Mouse (Mus musculus) CD4-positive helper T cell, adult 2 months (primary cell): ENCODE data around the gene Tmem102.

Source experiments
- DNase-seq: peaks from one replicate; pipeline ENCODE4 v3.0.0-alpha.2; 2012; ENCODE audit warnings: low read depth, missing footprints, low spot score

Tmem102 gene

DNA sequence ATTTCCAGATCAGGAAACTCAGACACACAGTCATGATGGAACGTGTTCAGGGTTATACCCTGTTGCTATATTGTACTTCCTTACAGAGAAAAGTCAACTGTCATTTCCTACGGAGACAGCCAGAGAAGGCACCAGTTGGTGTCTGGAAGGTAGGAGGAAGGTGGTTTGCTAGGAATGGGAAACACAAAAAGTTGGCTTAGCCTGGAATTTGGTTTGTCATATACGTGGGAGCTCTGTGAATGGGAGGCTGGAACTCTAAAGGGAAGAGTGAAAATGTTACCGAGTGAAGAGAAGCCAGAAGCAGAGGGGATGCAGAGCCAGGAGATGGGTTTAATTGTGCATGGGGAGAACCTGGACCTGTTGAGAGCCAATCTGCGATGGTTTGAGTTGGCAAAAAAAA is 14.0 kb downstream of the Tmem102 start:
- DNase-seq, result no peak

DNA sequence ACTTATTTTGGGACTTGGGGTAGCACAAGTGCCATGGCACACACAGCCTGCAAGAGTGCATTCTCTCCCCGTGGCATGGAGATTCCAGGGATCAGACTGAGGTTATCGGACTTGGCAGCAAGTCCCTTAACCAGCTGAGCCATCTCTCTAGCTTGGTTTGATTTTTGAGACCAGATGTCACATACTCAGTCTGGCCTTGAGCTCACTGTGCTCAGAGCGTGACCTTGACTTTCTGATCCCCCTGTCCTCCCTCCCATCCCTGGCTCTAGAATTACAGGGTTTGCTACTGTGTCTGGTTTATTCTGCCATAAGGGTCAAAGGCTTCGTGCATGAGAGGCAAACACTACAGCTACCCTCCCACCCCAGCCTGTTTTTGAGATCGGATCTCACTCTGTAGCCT is 16.0 kb downstream of the Tmem102 start:
- DNase-seq, result no peak

DNA sequence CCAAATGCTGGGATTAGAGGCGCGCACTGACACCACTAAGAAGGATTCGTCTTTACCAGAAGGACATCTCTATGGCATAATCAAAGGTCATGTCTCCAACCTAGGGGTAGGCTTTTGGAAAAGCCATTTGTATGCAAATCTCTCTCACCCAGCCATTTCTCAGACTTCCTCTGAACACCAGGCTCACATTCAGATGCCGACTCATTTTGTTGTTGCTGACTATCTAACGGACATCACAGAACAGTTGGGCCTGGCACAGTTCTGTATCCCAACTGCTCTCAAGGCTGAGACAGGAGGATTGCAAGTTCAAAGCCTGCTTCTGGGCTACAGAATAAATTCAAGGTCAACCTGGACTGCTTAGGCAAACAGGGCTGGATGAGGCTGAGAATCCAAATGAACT is 18.1 kb downstream of the Tmem102 start:
- DNase-seq, result no peak

DNA sequence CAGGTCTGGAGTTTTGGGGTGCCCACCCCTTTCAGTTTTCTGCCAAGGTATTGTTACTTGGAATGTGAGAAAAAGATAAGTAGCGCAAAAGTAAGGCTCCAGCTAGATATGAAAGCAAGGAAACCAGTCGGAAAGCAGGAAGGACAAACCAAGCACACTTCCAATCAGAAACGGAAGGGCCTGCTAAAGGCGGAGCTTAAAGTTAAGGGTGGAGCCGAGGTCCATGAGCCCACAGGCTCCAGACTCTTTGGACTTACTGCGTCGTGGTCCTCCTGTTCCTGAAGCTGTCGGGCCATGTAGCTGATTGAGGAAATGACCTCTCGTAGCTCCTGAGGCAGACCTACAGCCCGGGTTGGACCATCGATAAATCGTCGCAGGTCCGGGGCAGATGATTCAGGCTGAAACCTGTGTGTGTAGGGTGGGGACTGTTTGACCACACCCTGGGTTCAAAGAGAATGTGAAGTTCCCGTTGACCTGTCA is 20.6 kb downstream of the Tmem102 start:
- no peak for DNase-seq

DNA sequence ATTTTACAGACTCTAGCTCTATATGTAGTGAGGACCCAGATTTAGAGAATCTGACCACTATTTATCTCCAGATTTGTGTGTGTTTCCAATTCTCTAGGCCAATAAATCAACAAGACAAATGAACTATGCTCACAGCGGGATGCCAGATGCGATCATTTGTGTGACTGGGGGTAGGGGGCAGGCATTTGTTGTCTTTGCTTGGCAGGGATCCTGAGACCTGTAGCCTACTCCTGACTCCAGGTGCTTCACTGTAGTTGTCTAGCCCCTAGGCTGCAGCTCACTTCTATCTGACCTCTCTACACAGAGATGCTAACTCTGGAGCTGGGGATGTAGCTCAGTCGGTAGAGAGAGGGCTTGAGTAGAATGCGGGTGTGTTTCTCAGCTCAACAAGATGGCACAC is 23.6 kb downstream of the Tmem102 start:
- DNase-seq, result no peak

DNA sequence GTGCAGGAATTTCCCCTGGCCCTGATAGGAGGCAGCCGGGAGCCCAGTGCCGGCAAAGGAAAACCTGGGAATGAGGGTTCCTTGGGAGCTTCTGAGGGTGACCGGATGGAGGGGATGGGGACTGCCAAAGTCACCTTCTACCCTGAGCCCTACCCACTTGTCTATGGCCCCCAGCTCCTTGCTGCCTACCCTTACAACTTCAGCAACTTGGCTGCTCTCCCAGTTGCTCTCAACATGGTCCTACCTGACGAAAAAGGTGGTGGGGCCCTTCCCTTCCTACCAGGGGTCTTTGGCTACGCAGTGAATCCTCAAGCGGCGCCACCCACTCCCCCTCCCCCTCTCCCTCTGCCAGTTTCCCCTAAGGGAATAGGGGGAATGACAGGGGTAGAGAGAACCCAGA is 26.4 kb downstream of the Tmem102 start:
- DNase-seq, result no peak

DNA sequence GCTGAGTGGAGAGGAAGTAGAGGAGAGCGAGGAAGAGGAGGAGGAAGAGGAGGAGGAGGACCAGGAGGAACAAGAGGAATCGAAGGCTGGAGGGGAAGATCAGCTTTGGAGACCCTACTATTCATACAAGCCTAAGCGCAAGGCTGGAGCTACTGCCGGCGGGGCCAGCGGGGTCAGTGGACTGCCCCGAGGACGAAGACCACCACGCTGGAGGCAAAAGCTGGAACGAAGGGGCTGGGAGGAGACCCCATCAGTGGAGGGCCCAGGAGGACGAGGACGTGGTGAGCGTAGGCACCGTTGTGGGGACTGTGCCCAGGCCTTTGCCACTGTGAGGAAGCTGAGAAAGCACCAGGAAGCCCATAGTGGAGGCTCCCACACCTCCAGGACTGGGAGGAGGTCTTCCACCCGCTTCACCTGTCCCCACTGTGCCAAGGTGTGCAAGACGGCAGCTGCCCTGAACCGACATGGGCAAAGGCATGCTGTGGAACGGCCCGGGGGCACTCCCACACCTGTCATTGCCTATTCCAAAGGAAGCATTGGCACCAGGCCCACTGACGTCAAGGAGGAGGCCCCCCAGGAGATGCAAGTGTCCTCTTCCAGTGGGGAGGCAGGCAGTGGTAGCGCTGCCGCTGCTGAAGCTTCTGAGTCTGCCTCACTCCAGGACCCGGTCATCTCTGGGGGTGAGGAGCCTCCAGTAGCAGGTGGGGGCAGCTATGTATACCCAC is 27.0 kb downstream of the Tmem102 start:
- DNase-seq, result no peak

DNA sequence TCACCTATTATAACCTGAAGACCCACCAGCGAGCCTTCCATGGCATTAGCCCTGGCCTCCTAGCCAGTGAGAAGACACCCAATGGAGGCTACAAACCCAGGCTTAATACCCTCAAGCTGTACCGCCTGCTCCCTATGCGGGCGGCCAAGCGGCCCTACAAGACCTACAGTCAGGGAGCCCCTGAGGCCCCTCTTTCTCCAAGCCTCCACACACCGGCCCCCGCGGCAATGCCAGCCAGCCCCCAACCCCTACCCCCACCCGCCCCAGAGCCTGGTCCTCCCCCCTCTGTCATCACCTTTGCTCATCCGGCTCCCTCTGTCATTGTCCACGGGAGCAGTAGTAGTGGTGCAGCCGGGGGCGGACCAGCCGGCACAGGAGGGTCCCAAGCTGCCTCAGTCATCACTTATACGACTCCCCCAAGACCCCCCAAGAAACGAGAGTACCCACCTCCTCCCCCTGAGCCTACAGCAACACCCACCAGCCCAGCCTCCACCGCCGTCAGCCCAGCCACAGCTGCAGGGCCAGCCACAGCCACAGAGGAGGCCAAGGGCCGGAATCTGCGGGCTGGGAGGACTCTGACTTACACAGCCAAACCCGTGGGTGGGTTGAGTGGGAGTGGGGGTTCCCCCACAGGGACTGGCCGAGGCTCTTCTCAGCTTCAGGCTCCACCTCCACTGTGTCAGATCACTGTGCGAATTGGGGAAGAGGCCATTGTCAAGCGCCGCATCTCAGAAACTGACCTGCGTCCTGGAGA is 27.7 kb downstream of the Tmem102 start:
- no peak for DNase-seq

DNA sequence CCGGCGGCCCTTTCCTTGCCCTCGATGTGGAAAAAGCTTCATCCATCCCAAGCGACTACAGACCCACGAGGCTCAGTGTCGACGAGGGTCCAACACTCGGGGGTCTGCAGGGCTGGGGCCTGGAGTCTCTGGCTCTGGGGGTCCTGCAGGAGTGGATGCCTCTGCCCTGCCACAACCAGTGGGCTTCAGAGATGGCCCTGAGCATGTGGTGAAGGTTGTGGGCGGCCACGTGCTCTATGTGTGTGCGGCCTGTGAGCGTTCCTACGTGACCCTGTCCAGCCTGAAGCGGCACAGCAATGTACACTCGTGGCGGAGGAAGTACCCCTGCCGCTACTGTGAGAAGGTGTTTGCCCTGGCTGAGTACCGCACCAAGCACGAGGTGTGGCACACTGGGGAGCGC is 28.9 kb downstream of the Tmem102 start:
- no peak for DNase-seq

DNA sequence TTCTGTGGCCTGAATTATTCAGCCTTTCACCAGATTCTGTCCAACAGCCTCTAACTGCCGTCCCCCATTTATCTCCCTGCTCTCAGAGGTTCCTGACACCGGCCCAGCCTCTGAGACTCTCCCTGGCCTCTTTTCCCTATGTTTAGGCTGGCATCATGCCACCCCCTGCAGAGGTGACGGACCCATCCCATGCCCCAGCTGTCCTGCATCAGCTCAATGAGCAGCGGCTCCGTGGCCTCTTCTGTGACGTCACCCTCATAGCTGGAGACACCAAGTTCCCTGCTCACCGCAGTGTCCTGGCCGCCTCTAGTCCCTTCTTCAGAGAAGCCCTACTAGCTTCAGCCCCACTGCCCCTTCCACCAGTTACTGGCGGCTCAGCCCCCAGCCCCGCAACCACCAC is 29.7 kb downstream of the Tmem102 start:
- DNase-seq, result no peak

DNA sequence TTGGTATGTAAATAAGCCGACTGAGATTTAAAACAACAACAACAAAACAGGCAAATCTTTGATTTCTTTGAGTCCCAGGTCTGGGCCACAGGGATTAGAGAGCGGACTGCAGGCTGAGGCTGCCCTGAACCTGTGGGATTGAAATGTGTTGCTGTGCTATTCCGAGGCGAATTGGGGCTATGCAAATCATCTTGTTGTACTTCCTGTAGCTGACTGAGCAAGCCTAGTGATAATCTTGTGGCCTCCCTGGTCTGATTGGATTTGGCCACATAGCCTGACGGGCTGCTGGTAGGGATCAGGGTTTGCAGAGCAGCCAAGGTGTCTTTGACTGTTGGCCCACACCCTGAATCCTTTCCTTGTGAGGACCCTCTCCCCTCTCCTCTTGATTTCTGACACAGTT is 30.5 kb downstream of the Tmem102 start:
- no peak for DNase-seq

DNA sequence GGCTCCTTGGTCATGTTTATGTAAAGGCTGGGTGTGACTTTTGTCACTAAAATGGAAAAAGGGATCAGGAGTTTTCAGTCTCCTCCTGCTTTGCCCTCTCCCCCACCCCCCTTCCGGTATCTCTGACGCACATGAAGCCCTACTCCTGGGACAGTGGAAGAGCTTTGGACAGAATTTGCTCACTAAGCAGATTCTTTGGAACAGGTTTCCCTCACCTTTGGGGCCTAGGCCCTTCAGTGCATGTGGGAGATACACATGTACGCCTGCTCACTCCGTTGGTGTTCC is 37.9 kb downstream of the Tmem102 start:
- no peak for DNase-seq

DNA sequence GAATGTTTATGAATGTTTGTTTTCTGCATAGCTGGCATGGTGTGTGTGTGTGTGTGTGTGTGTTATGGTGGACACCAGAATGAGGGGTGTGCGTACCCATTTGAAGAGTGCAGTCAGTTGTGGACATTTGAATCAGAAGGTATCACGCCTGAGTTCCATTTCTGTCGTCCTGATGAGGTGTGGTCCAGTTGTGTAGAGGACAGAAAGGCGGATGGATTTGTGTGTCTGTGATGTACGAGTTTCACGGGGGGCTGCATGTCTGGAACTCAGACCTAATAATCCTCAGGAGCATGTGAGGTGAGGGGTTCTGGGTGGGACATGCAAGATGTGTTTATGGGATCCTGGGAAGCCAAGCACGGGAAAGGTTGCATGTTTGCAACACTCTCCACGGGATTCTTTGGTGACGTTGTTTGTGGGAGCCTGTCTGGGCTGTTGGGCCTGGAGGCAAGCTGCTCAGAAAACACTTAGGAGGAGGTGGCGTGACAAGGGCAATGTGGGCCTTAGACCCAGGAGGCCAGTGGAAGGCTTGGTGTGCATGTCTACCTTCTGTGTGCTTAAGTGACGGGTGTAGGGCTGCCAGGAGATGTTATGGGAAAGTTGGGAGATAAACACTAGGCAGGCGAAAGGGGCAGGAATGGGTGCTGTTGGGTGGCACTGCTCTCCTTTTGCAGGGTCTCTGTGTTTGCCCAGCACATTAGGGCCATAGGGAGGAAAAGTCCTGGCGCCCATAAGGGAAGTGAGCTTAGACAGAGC is 38.4 kb downstream of the Tmem102 start:
- DNase-seq, result no peak

DNA sequence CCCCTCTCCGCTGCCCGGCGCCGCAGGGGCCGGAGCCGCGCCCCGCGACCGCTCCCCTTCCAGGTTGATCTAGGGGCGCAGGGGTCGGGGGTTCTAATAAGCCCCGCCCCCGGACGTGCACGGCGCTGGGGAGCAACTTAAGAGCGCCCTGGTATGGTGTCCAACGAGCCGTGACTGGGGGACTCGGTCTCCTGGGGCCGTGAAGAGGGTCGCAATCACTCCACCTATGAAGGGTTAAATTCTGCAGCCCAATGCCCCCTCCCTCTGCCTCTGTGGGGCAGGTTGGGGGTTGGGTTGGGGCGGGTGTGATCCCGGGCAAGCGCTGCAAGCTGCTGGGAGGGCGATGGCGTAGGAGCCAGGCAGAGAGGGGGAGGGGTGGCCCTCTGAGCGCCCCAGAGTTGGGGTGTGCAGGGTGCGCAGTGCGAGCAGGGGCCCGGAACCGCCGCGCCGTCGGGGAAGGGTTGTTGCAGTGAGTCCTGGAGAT is 39.3 kb downstream of the Tmem102 start:
- DNase-seq, result peak; percentile 88

DNA sequence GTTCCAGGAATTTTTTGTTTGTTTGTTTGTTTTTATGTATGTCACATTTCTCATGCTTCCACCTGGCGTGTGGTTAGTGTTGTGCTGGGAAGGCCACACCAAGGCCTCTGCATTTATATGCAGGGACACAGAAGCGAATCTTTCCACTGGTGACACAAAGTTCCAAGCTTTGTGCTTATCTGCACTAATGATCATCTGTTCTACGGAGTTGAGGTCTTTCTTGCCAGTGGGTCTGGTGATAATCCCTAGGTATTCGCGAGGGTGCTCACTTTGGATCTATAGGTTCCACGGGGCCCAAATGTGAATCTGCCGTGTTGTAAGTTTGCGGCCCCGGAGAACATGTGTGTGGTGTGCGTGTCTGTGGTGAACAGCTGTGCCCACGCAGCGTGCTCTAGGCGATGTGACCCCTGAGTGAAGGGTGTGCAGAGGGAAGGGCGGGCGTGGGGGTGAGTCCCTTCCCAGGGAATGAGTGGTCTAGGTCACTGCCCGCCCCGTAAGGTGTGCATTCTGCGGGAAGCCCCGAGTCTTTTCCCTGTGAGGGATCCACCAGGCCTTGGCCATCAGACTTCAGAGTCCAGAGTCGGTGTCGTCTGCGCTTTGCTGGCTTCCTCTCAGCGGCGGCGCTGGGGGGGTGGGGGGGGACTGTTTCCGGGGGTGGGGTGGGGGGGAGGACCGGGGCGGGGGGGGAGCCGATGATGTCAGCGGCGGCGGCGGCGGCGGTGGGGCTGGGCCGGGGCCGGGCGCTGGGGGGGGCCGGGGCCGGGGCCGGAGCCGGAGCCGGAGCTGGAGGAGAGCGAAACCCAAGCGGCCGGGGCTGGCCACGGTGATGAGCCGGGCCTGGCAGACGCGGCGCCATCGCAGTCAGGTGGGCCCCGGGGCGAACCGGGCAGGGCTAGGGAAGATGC is 40.0 kb downstream of the Tmem102 start, which contains the start of gene Zbtb4:
TSS of gene Zbtb4 (plus strand) at position 692 of the 905 bp plus-strand sequence.
- DNase-seq, result peak; percentile 74

DNA sequence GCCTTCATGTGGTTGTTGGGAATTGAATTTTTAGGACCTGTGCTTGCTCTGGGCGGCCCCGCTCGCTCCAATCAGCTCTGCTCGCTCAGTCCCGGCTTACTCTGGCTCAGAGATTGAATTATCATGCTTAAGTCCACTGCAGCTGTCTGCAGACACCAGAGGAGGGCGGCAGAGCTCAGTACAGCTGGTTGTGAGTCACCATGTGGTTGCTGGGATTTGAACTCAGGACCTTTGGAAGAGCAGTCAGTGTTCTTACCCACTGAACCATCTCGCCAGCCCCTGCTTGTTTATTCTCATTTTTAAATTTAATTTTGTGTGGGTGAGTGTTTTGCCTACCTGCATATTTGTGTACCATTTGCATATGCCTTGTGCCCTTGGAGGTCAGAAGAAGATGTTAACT is 41.9 kb downstream of the Tmem102 start:
- no peak for DNase-seq

DNA sequence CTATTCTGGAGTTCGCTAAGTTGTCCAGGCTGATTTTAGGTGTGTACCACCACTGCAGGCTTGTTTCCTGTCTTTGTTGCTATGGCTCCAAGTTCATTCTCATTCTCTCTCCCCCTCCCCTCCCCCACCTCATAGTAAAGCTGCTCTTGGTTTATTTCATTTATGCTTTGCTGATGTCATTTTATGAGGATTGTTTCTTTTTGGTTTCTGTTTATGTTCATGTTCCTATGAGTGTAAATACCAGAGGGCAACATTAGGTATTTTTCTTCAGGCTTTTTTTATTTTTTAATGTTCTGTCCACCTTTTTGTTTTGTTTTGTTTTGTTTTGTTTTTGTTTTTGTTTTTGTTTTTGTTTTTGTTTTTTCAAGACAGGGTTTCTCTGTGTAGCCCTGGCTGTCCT is 43.6 kb downstream of the Tmem102 start, which contains the start of gene Slc35g3:
TSS of gene Slc35g3 (minus strand) at position 101 of the 400 bp plus-strand sequence.
- no peak for DNase-seq

DNA sequence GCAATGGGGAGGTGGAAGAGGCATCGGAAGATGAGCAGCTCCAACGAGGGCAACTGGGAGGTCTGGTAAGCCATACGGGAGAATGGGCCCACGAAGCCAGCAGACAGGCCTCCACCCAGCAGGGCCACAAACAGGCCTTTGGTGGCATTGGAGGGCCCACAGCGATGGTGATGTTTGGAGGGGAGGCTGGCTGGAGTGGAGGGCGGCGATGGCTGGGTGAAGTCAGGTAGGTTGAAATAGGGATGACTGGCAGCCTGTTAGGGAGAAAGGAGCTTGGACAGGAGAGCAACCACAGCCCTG is 44.6 kb downstream of the Tmem102 start:
- no peak for DNase-seq

DNA sequence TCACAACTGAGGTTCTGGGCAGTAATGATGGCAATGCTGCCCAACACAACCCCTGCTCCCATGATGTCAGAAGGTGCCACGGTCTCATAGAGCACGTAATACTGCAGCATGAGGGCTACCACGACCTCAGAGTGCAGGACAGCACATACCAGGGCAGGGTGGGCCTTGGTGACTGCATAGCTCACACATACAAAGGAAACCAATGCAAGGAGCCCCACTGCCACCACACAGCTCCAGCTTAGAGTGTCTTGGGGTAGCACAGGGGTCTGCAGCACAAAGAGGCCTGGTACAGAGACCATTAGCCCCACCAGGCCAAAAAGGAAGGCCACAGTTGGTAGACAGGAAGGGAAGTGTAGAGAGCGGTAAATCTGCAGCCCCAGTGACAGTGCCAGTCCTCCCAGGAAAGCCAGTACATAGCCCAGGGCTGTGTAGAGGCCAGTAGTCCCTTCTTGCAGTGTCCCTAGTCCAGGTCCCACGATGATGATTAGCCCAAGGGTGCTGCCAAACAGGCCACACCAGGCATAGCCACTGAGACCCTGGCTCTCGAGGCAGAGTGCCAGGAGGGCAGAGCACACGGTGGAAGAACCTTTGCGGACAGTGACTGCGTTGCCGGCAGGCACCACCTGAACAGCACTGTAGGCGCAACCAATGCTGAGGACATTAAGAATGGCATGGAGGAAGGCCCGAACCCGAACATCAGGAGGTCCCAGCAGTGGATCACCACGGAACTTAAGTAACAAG is 45.1 kb downstream of the Tmem102 start:
- DNase-seq, result no peak

DNA sequence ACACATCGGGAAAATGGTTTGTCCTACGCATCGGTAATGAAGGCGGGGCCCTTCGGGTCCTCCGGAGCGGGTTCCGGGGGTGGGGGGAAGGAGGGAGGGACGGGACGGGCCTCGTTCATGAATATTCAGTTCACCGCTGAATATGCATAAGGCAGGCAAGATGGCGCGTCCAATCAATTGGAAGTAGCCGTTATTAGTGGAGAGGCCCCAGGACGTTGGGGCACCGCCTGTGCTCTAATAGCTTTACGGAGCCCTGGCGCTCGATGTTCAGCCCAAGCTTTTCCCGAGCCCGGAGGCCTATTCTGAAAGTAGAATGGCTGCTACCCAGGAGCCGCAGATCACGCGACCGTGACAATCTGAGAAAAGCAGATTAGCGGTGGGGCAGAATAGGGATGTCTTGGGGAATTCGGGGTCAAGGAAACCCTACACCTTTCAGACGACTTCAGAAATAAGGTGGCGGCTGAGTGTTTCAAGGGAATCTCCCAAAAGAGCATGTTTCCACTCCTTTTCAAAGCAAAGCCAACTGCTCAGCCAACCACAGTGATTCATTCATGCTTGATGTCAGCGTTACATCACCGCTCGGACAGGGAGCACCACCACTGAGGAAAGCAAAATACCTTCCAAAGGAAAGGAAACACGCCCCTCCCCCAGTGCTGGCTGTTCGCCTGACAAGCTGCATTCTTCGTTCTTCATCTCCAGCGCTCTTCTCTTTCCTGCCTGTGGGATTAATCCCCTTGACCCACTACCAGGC is 46.3 kb downstream of the Tmem102 start:
- peak; percentile 89 for DNase-seq
